Mouse (Mus musculus): ENCODE results near the gene Glod4. TPM values are rescaled to one million over a fixed set of nuclear protein-coding genes. Genes with fewer than 3 reads are reported as not detected.

The Glod4 gene
- polyA plus RNA-seq, 1 experiment from 2014 or later, result 151 TPM

DNA sequence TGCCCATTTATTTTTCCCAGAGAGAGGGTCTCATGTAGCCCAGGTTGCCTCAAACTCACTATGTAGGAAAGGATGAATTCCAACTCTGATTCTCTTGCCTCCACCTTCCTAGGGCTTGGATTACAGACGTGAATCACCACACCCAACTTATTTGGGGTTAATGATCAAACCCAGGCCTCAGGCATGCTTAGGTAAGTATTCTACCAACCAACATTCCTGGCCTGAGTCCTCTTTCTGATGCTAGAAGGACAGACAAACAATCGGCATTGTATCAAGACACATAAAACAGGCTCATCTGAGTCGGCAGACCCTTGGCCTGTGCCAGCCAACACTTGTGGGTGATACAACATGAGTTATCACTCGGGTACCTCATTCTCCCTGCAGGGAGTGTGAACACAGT lies 122.4 kb downstream of the Glod4 start:
- TF ChIP-seq CTCF (IDR thresholded peaks at IDR 0.05), result no peak
- H3K27me3 ChIP-seq, result no peaks in the 10 kb centered on the region
- CTCF ChIA-PET, result interaction anchor here (0.7 to 1.1 kb wide), 2 partner anchors 12 to 27 kb away, joined by 3 read pairs; no protein-coding TSS in a partner anchor
- ATAC-seq, result no peak
- in situ Hi-C loops (cut with MboI; ENCODE audit: low pct_unique_long_range_greater_than_20kb), result no loop called here
- no peak for DNase-seq (ENCODE audit: low read depth, low spot score)
- POLR2A ChIA-PET, result interaction anchor here (0.9 kb wide), 1 partner anchor 14 kb away, joined by 5 read pairs; no protein-coding TSS in a partner anchor

DNA sequence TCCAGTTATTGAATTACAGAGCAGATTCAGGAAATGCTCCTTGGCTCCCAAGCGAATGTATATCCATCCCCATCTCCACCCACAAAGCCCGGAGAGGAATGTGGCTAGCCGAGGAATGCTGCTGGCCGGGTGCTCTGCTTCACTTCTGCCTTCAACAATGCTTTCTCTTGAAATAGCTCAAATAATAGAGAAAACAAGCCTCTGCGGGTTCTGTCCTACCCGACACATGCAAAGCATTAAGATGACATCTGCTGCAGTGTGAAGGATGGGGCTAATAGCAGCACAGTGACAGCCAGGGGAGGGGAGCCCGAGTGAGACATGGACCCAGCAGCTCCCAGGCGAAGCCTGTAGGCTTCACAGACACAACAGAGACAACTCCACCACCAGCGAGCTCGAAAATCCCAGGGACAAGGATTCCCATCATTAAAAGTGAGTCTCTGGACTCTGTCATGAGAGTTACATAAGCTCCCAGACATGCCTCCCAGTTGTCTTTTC lies 123.1 kb downstream of the Glod4 start:
- DNase-seq (ENCODE audit: low read depth, low spot score) (no peak), ATAC-seq (no peak)
- in situ Hi-C loops (cut with MboI; ENCODE audit: low pct_unique_long_range_greater_than_20kb), result no loop called here
- H3K27me3 ChIP-seq, result no peaks in the 10 kb centered on the region
- no peak for TF ChIP-seq CTCF (IDR thresholded peaks at IDR 0.05)
- ChIA-PET POLR2A (interaction anchor here (0.9 kb wide), 1 partner anchor 14 kb away, joined by 5 read pairs; no protein-coding TSS in a partner anchor), CTCF (interaction anchor here (0.7 to 1.1 kb wide), 2 partner anchors 12 to 28 kb away, joined by 3 read pairs; no protein-coding TSS in a partner anchor)

GRCm38 (mm10) chr11:76110416-76110815 lies 133.1 kb downstream of the Glod4 start:
- ATAC-seq (no peak), DNase-seq (ENCODE audit: low read depth, low spot score) (no peak)
- TF ChIP-seq CTCF (IDR thresholded peaks at IDR 0.05), result no peak
- ChIA-PET CTCF (interaction anchor here (1.4 kb wide), 1 partner anchor 29 kb away, joined by 3 read pairs; no protein-coding TSS in a partner anchor), POLR2A (no interaction called here)
- no peaks in the 10 kb centered on the region for H3K27me3 ChIP-seq
- in situ Hi-C loops (cut with MboI; ENCODE audit: low pct_unique_long_range_greater_than_20kb), result no loop called here

DNA sequence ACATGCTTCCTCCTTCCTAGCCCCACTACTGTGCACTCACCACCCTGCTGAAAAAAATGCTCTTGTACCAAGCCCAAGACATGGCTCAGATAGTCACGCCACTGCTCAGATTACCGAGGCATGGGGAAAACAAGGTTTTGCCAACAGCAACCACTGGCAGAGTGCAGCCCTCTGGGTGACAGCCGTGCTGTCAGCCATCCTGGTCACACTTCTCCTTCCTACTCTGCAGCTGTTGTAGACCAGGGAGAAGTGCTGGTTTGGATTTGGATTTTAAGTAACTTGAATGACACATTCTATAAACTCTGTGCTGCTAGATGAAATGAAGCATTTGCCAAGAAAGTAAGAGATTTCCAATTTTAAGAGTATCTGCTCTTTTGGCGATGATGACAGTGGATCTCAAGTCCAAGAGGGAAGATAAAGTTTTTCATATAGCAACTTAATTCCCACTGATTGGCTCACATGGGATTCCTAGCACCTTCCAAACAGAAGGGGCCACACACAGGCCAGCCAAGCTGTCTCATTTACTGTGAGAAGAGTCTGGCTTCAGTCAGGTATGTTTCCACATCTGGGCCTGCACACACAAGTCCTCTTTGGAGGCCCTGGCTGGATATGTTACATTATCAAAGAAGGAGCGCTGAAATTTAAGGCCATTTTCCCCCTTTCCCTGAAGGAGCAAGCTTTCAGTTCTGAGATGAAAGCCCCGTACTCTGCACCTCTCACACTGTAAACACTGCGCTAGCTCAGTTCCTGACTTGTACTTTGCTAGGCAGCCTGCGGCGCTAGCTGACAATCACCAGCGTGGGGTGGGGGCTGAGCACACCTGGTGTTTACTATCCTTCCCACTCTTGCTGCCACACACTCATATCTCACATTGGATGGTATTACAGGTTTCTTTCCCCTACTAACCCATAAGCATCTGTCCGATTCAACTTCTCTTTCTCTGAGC lies 136.7 kb downstream of the Glod4 start:
- H3K27me3 ChIP-seq, result no peaks in the 10 kb centered on the region
- POLR2A ChIA-PET, result no interaction called here
- DNase-seq (ENCODE audit: low read depth, low spot score), result no peak
- no peak for TF ChIP-seq CTCF (IDR thresholded peaks at IDR 0.05)
- ATAC-seq, result no peak
- in situ Hi-C loops (cut with MboI; ENCODE audit: low pct_unique_long_range_greater_than_20kb), result no loop called here
- CTCF ChIA-PET, result interaction anchor here (1.7 kb wide), 1 partner anchor 21 kb away, joined by 4 read pairs; no protein-coding TSS in a partner anchor

- in situ Hi-C loops (cut with MboI; ENCODE audit: low pct_unique_long_range_greater_than_20kb), result no loop called here
- POLR2A ChIA-PET, result no interaction called here
- no peak for TF ChIP-seq CTCF (IDR thresholded peaks at IDR 0.05)
- CTCF ChIA-PET, result interaction anchor here (1.1 to 1.8 kb wide), 4 partner anchors 13 to 27 kb away, joined by 3 to 6 read pairs (median 4); no protein-coding TSS in a partner anchor
- DNase-seq (ENCODE audit: low read depth, low spot score), result no peak
- ATAC-seq, result no peak
- H3K27me3 ChIP-seq, result no peaks in the 10 kb centered on the region
Measured at GRCm38 (mm10) chr11:76101154-76101553, 142.4 kb downstream of the Glod4 start.

DNA sequence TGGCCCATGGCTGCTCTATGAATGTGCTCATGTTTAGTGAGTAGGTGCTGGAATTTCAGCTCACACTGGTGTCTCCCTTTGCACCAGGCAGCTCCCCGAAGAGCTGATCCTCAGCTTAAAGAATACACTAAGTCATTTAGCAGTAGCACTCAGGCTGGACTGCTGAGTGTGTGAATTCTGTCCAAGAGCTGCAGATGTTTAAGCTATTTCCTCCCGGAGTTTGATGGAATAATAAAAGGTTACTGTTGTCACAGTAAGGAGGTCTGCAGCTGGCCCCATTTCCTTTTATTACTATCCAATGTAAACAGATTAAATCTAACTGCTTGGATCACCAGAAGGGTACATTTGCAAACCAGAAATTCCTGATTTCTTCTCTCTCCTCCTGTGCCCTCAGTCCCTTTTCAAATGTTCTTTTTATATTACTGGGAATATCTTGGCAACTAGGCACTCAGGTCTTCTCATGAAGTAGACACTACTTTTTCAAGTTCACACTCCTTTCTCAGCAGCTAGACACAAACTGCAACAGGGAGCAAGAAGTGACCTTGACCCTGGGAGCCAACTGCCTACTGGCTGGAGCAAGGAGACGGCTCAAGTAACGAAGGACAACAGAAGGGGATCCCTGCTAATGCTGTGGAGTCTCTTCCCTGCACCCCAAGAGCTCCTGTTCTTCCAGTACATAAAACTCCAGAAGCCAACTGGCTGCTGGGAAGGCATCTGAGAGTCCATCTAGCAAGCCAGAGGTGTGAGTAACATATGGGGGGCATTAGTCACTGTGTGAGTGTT lies 144.1 kb downstream of the Glod4 start:
- CTCF ChIA-PET, result interaction anchor here (1.6 to 2.1 kb wide), 3 partner anchors 9 to 14 kb away, joined by 3 to 7 read pairs (median 6); no protein-coding TSS in a partner anchor
- in situ Hi-C loops (cut with MboI; ENCODE audit: low pct_unique_long_range_greater_than_20kb), result no loop called here
- POLR2A ChIA-PET, result no interaction called here
- no peak for TF ChIP-seq CTCF (IDR thresholded peaks at IDR 0.05)
- DNase-seq (ENCODE audit: low read depth, low spot score), result no peak
- no peaks in the 10 kb centered on the region for H3K27me3 ChIP-seq
- ATAC-seq, result no peak

GRCm38 (mm10) chr11:76093610-76094009 lies 149.9 kb downstream of the Glod4 start:
- ATAC-seq, result no peak
- DNase-seq (ENCODE audit: low read depth, low spot score), result no peak
- in situ Hi-C loops (cut with MboI; ENCODE audit: low pct_unique_long_range_greater_than_20kb), result no loop called here
- ChIA-PET POLR2A (no interaction called here), CTCF (no interaction called here)
- no peaks in the 10 kb centered on the region for H3K27me3 ChIP-seq
- TF ChIP-seq CTCF (IDR thresholded peaks at IDR 0.05), result peak; percentile 5

- DNase-seq (ENCODE audit: low read depth, low spot score) (no peak), ATAC-seq (no peak)
- no peaks in the 10 kb centered on the region for H3K27me3 ChIP-seq
- POLR2A ChIA-PET, result no interaction called here
- in situ Hi-C loops (cut with MboI; ENCODE audit: low pct_unique_long_range_greater_than_20kb), result loop anchor here (5.0 to 10.0 kb wide), 2 partner anchors 83 to 315 kb away; partner anchors contain the start of gene Timm22
- CTCF ChIA-PET, result interaction anchor here (1.8 kb wide), 1 partner anchor 10 kb away, joined by 7 read pairs; no protein-coding TSS in a partner anchor
- no peak for TF ChIP-seq CTCF (IDR thresholded peaks at IDR 0.05)
Measured at GRCm38 (mm10) chr11:76089776-76090175, 153.7 kb downstream of the Glod4 start.

- in situ Hi-C loops (cut with MboI; ENCODE audit: low pct_unique_long_range_greater_than_20kb), result loop anchor here (5.0 to 10.0 kb wide), 2 partner anchors 84 to 316 kb away; partner anchors contain the start of gene Timm22
Measured at GRCm38 (mm10) chr11:76088506-76088905, 155.0 kb downstream of the Glod4 start.

More at GRCm38 (mm10) chr11:76088506-76088905, 155.0 kb downstream of the Glod4 start:
- ATAC-seq (no peak), DNase-seq (ENCODE audit: low read depth, low spot score) (no peak)
- POLR2A ChIA-PET, result interaction anchor here (0.6 to 0.7 kb wide), 2 partner anchors 9 to 77 kb away, joined by 3 to 5 read pairs; no protein-coding TSS in a partner anchor
- CTCF ChIA-PET, result interaction anchor here (1.0 to 1.2 kb wide), 2 partner anchors 13 to 43 kb away, joined by 3 read pairs; no protein-coding TSS in a partner anchor
- H3K27me3 ChIP-seq, result no peaks in the 10 kb centered on the region
- no peak for TF ChIP-seq CTCF (IDR thresholded peaks at IDR 0.05)

Data from Patski (cell line).